Mouse (Mus musculus): ENCODE measurements around the gene Olfr530.

The Olfr530 gene

GRCm38 (mm10) chr7:140376231-140376630 lies at the start of gene Olfr530:
Olfr530 (minus strand) TSS chr7:140376331.
- DNase-seq: no peak

DNA sequence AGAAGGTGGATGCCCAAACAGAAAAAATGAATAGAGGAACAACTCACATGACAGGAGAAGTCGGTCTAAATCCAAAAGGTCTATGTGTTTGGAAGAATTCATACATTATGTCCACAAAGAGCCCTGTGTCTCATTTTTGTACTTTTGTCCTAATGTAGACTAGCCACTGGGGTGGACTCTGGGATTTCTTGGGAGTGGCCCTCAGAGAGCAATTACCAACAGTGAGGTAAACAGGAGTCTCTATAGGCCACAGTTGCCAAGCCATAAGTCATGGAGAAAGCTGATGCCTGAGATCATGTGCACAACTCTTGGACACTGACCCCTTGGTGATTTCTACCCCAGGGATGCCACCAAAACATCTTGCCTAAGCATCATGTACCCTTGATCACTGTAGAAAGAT lies 45.4 kb upstream of the Olfr530 start, which contains the start of gene Olfr532:
Olfr532 (minus strand) TSS at position 101 of the 400 bp plus-strand sequence.
- DNase-seq: no peak

GRCm38 (mm10) chr7:140402818-140403217 lies 26.7 kb upstream of the Olfr530 start, which contains the start of gene Olfr531:
Olfr531 (minus strand) TSS chr7:140402918.
- no peak for DNase-seq

DNA sequence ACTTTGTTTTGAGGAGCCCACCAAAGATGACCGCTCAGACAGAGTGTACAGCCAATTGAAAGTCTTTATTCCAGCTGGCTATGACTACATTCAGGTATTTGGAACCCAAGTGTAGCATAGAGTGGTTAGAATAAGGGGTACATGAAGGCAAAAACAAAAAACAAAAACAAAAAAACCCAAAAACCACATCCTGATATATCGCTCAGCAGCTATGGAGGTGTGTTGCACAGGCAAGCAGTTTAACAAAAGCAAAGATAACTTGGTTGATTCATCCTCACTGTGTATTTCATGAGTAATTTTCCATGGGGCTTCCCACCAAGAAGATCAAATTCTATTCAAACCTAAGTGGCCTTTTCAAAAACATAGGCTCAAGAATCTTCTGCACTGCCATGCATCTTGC lies 780 bp upstream of the Olfr530 start:
- no peak for DNase-seq

- DNase-seq: peak; percentile 36
These were observed 1.8 kb downstream of the Olfr530 start for GRCm38 (mm10) chr7:140374300-140374699.

GRCm38 (mm10) chr7:140361571-140361970 lies 14.6 kb downstream of the Olfr530 start, which contains the start of gene Olfr60:
Olfr60 (minus strand) TSS chr7:140361671.
- no peak for DNase-seq

GRCm38 (mm10) chr7:140333717-140334116 lies 42.4 kb downstream of the Olfr530 start, which contains the start of gene Olfr527:
Olfr527 (plus strand) TSS chr7:140334017.
- DNase-seq: no peak

- DNase-seq: no peak
These were observed 46.3 kb downstream of the Olfr530 start for GRCm38 (mm10) chr7:140329766-140330304.
